Mouse (Mus musculus): ENCODE data around the gene Med9. TPM values are rescaled to one million over a fixed set of nuclear protein-coding genes. Genes with fewer than 3 reads are reported as not detected.

The Med9 gene
- polyA plus RNA-seq, 1 experiment from 2014 or later: 55.8 TPM

DNA sequence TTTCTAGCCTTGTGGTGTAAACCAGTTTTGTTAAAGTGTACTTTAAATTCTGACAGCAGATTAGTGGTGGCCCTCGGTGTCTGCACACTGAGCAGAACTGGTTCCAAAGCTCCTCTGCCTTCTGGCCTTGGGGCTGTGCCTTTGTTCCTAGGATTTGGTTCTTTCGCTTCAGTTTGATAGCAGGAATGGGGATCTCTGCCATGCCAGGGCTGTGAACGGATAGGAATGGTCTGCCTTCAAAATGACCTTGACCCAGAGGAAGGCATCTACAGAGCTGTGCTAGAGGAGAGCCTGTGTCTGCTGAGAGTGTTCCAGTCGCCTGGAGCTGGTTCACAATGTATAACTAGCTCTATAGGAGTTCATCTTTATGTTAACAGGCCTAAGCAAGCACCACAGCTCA lies 11.4 kb downstream of the Med9 start:
- 85% methylated on average over 4 of the region's 4 CpGs for WGBS
- DNase-seq (ENCODE audit: extremely low spot score, low spot score): no peak
- Histone ChIP-seq H3K36me3 (replicated peaks) (peaks cover 48% of the 10 kb centered on the region), H3K27me3 (ENCODE audit: poor library complexity, severe bottlenecking) (peaks cover 25% of the 10 kb centered on the region), H3K27ac (no peak overlapping the region), H3K4me1 (peaks cover 57% of the 10 kb centered on the region), H3K9me3 (no peaks in the 10 kb centered on the region), H3K4me3 (no peak overlapping the region)

DNA sequence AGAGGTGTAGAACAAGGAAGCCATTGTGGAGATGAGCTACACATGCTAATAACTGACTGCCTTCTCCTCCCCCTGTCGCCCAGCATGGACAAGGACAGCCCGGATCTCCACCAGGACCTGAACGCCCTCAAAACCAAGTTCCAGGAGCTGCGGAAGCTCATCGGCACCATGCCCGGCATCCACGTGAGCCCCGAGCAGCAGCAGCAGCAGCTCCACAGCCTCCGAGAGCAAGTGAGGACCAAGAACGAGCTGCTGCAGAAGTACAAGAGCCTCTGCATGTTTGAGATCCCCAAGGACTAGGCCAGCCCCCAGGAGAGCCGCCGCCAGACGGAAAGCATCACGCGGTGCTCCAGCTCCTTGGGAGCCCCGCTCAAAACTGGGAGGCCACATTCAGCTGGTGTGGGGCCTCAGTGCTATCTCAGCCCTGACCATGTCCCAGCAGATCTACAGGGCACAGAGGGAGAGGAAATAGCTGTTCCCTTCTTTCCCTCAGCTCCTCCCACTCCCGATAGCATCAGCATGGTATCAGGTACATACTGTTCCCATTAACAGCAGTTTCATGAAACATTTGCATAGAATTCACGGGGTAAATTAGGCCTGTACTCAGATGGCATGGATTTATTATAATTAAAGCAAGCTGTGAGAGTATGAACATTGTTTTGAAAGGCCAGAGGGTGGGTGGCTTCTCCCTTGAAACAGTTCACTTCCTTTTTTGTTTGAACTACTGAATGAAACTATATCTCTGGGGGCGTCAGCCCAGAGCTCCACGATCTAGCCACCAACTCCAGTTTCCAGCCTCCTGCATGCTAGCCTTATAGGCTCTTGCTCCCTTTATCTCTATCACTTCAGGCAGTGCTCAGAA lies 12.7 kb downstream of the Med9 start:
- H3K27ac ChIP-seq: peak overlapping the region; percentile 68; the same call in 1 of the 2 replicates
- H3K27me3 ChIP-seq (ENCODE audit: poor library complexity, severe bottlenecking): peaks cover 30% of the 10 kb centered on the region
- peaks cover 41% of the 10 kb centered on the region for H3K36me3 ChIP-seq (replicated peaks)
- peaks cover 70% of the 10 kb centered on the region for H3K4me1 ChIP-seq
- no peak for DNase-seq (ENCODE audit: extremely low spot score, low spot score)
- 79% methylated on average over 20 of the region's 20 CpGs for WGBS
- no peak overlapping the region for H3K4me3 ChIP-seq
- no peaks in the 10 kb centered on the region for H3K9me3 ChIP-seq

DNA sequence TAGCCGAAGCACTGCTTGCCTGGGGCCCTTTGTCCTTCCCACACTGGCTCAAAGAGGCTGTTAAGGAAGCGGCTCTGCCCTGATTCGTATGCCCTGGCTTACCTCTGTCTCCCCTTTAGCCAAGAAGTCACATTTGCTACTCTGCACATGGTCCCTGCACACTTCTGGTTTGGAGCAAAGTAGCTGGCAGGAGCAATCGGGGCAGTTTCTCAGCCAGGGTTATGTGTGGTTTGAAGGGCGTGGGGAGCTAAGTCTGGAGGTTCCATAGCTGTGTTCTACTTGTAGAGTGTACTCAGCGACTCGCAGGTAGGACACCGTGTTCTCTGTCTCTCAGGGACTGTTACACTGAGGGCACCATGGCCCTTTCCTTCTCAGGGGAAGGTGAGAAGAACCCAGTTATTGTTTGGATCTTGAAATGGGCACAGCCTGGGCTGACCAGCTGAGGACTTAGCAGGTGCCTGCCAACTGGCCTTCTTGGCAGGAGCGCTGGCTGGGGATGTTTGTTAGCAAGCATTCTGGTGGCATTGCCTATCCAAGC lies 13.4 kb downstream of the Med9 start:
- Histone ChIP-seq H3K4me3 (no peak overlapping the region), H3K4me1 (peaks cover 76% of the 10 kb centered on the region), H3K36me3 (replicated peaks) (peaks cover 37% of the 10 kb centered on the region), H3K27ac (no peak overlapping the region), H3K27me3 (ENCODE audit: poor library complexity, severe bottlenecking) (peaks cover 37% of the 10 kb centered on the region), H3K9me3 (no peaks in the 10 kb centered on the region)
- 84% methylated on average over 9 of the region's 9 CpGs for WGBS
- DNase-seq (ENCODE audit: extremely low spot score, low spot score): no peak

DNA sequence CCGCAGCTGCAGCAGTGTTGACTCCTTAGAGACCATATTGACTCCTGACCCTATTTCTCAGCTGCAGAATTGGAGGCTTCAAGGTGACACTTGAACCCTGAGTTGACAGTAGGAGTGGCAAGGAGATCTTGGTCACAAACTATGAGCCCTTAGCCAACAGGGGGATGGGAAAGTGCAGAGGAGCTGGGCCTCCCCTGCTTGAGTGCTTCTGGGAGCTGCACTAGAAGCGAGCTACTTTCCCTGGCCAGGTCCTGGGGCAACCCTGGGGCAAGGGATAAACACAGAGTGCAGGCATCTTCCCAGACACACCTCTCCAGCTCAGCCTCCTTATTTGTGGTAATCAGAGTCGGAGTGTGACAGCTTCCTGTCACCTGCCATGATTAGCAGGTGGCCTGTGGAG lies 14.6 kb downstream of the Med9 start:
- no peak overlapping the region for H3K27ac ChIP-seq
- H3K27me3 ChIP-seq (ENCODE audit: poor library complexity, severe bottlenecking): peaks cover 38% of the 10 kb centered on the region
- H3K4me3 ChIP-seq: no peak overlapping the region
- 71% methylated on average over 3 of the region's 3 CpGs for WGBS
- peaks cover 69% of the 10 kb centered on the region for H3K4me1 ChIP-seq
- DNase-seq (ENCODE audit: extremely low spot score, low spot score): no peak
- peaks cover 28% of the 10 kb centered on the region for H3K36me3 ChIP-seq (replicated peaks)
- no peaks in the 10 kb centered on the region for H3K9me3 ChIP-seq

DNA sequence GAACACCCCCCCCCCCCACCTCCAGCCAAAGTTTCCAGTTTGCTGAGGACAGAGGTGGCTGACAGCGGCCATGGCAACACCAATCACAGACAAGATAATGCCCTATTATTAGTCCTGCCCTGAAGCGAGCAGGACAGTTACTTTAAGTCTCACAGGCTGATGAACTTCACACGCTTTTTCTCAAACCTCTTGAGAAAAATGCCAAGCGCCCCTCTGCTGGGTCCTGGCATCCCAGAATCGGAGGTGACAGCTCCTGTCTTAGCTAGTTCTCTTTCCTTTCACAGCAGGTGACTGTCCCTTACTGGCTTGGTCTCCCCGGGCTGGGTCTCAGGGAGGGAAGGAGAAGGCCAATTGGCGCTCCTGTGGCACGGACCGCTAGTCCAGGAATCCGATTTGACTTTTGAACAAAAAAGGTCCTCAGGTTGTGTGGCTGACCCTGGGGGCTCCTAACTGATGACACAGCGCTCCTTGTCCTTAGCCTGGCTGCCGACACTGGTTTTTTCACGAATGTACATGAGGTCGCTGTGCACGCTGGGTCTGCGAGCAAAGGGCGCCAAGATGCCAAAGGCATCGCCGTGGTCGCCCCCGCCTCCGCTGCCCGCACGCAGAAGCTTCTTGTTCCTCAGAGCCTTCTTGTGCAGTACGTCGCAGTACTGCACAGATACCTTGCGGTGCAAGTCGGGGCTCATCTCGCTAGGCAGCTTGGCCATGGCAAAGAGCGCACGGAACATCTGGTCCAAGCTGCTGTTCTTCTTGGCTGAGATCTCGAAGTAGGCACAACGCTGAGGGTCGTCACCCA lies 15.6 kb downstream of the Med9 start:
- Histone ChIP-seq H3K27ac (peak overlapping the region; percentile 76; the same call in 1 of the 2 replicates), H3K9me3 (no peaks in the 10 kb centered on the region), H3K4me3 (peak overlapping the region; percentile 60), H3K27me3 (ENCODE audit: poor library complexity, severe bottlenecking) (peaks cover 38% of the 10 kb centered on the region), H3K4me1 (peaks cover 69% of the 10 kb centered on the region), H3K36me3 (replicated peaks) (peaks cover 28% of the 10 kb centered on the region)
- 6% methylated on average over 34 of the region's 34 CpGs for WGBS
- peak; percentile 35 for DNase-seq (ENCODE audit: extremely low spot score, low spot score)

DNA sequence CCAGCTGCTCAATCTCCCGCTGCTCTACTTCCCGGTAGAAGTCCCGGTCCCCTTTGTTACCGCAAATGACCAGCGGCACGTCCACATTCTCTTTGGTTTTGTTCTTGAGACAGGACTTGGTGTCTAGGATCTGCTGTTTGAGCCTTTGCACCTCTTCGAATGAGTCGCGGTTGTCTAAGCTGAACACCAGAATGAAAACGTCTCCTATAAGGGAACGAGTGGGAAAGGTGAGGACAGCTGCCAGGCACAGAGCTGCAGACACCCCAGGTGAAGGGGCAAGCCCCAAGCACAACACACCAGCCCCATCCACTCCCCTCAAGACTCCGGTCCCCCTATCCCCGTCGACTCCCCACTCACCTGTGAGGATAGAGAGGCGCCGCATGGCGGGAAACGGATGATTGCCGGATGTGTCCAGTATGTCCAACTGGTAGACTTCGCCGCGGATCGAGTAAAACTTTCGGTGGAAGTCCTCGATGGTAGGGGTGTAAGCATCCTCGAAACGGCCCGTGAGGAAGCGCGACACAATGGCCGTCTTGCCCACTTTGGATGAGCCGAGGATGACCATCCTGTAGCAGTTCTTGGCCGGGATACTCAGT lies 16.3 kb downstream of the Med9 start:
- H3K4me3 ChIP-seq: peak overlapping the region; percentile 60
- H3K4me1 ChIP-seq: peaks cover 69% of the 10 kb centered on the region
- H3K36me3 ChIP-seq (replicated peaks): peaks cover 28% of the 10 kb centered on the region
- peak; percentile 54 for DNase-seq (ENCODE audit: extremely low spot score, low spot score)
- 4% methylated on average over 33 of the region's 33 CpGs for WGBS
- H3K9me3 ChIP-seq: no peaks in the 10 kb centered on the region
- H3K27ac ChIP-seq: peak overlapping the region; percentile 76
- peaks cover 38% of the 10 kb centered on the region for H3K27me3 ChIP-seq (ENCODE audit: poor library complexity, severe bottlenecking)

DNA sequence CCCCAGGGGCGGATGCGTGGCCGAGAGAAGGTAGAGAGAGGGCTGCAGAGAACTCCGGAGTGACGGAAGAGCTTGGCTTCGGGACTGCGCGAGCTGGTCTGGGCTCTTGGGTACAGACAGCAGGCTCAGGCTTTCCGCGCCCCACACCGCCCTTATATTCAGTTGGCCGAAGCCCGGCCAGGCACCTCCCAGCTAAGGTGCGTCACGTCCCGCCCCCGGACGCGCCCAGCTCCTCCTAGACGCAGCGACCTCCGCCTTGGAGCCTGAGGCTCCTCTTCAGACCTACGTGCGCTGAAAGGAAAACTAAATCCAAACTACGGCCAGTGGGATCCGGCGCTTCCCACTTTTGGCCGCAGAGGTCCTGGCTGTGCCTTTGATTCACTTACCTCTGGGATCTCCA lies 16.8 kb downstream of the Med9 start, which contains the start of gene Rasd1:
Rasd1 (minus strand) TSS at position 127 of the 400 bp plus-strand sequence.
- under 1% methylated on average over 28 of the region's 28 CpGs for WGBS
- Histone ChIP-seq H3K27ac (peak within 1 kb of the TSS; percentile 76), H3K9me3 (no peaks in the 10 kb centered on the region), H3K27me3 (ENCODE audit: poor library complexity, severe bottlenecking) (peaks cover 38% of the 10 kb centered on the region), H3K36me3 (replicated peaks) (peaks cover 28% of the 10 kb centered on the region), H3K4me1 (peaks cover 64% of the 10 kb centered on the region), H3K4me3 (peak within 1 kb of the TSS; percentile 60)
- DNase-seq (ENCODE audit: extremely low spot score, low spot score): peak; percentile 76

DNA sequence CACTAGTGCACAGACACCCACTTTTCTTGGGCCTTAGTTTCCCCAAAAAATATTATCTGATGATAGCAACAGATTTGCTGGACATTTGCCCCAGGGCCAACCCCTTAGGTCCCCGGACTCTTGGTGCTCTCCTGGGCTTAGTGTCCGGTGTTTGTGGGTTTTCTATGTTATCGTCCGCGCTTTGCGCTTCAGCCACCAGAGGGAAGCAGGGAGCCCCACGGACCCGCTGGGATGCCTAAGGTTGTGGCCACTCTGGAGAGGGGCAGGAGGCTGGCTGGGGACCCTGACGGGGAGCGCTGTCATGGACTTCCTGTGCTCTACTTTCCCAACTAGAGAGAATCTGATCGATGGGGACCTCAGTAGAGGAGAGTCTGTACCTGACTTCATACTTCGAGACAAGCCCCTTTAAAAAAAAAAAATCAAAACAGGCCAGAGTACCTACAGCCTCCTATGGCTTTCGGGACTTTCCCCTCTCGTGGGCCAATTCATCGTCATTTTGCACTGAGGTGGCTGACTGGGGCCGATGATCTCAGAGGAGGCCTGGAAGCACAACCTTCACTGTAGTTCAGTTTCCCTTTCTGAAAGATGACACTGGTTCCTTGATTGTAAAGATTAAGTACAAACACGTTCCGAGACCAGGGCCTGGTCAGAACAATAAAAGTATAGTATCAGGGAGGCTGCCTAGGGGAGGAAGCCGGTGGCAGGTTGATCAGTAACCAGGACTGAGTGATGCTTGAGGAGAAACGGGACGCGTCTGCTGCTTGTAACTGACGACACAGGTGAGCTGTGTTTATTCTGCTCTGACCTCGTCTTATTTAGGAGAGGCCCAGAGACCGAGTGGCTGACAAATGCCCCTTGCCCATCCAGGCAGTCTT lies 17.5 kb downstream of the Med9 start:
- H3K36me3 ChIP-seq (replicated peaks): peaks cover 25% of the 10 kb centered on the region
- no peaks in the 10 kb centered on the region for H3K9me3 ChIP-seq
- H3K27ac ChIP-seq: peak overlapping the region; percentile 76
- peak; percentile 83 for DNase-seq (ENCODE audit: extremely low spot score, low spot score)
- peaks cover 38% of the 10 kb centered on the region for H3K27me3 ChIP-seq (ENCODE audit: poor library complexity, severe bottlenecking)
- peak overlapping the region; percentile 60 for H3K4me3 ChIP-seq
- WGBS: 35% methylated on average over 25 of the region's 25 CpGs
- H3K4me1 ChIP-seq: peaks cover 61% of the 10 kb centered on the region

DNA sequence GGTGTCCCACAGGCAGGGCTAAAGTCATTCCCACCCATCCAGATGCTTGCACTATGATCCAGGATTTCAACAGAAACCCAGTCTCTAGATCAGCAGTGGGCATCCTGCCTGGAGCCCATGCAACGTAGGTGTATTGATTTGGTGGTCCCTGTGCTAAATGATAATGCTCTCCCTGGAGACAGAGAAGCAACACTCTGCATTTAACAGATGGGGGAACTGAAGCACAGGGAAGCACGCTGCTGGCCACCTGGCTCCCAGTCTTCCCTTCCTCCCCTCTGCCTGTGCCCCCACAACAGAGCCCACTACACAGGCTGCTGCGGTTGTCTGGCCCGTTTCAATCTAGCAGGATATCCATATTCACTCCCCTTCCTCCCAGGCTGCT lies 18.1 kb downstream of the Med9 start:
- no peak overlapping the region for H3K4me3 ChIP-seq
- peaks cover 38% of the 10 kb centered on the region for H3K27me3 ChIP-seq (ENCODE audit: poor library complexity, severe bottlenecking)
- 83% methylated on average over 4 of the region's 4 CpGs for WGBS
- no peak for DNase-seq (ENCODE audit: extremely low spot score, low spot score)
- peaks cover 61% of the 10 kb centered on the region for H3K4me1 ChIP-seq
- H3K9me3 ChIP-seq: no peaks in the 10 kb centered on the region
- H3K36me3 ChIP-seq (replicated peaks): peaks cover 18% of the 10 kb centered on the region
- no peak overlapping the region for H3K27ac ChIP-seq

DNA sequence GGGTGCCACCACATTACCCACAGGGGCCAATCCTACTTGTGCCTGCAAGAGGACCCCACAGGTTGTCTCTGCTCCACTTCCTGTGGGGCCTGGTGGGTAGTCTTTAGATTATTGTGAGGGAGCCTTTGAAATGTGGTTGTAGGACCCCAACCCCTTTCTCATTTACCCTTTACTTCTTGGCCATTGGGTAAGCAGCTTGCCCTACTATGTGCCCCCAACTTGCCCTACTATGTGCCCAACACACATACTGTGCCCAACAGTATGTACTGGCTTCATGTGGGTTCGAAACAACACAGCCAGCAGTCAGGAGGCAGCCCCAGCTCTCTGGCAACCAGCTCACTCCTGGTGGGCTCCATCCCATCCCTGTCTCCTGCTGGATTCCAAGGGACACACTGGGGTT lies 19.8 kb downstream of the Med9 start:
- no peak for DNase-seq (ENCODE audit: extremely low spot score, low spot score)
- 94% methylated on average over 1 of the region's 1 CpGs for WGBS
- peaks cover 54% of the 10 kb centered on the region for H3K4me1 ChIP-seq
- peaks cover 30% of the 10 kb centered on the region for H3K27me3 ChIP-seq (ENCODE audit: poor library complexity, severe bottlenecking)
- peaks cover 2% of the 10 kb centered on the region for H3K36me3 ChIP-seq (replicated peaks)
- no peak overlapping the region for H3K27ac ChIP-seq
- no peaks in the 10 kb centered on the region for H3K9me3 ChIP-seq
- H3K4me3 ChIP-seq: no peak overlapping the region

DNA sequence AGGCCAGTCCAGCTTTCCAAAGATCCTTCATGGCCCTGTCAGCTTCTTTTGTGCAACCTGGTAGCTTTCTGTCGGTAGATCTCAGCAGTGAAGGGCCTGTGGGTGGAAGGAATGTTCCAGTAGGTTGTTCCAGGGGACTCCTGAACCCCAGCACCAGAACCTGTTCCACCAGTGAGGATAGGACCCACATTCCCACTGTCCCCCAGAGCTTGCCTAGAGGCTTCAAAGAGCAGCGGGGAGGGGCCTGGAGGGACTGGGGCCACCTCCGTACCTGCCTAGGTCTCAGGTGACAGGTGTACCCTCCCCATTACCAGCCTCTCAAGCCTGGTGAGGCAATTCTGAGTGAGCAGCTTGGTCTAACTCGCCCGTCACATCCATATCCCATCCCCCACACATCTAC lies 22.8 kb downstream of the Med9 start:
- H3K27me3 ChIP-seq (ENCODE audit: poor library complexity, severe bottlenecking): peaks cover 8% of the 10 kb centered on the region
- peak overlapping the region; percentile 54; the same call in 1 of the 2 replicates for H3K27ac ChIP-seq
- no peak for DNase-seq (ENCODE audit: extremely low spot score, low spot score)
- no peaks in the 10 kb centered on the region for H3K9me3 ChIP-seq
- no peak overlapping the region for H3K4me3 ChIP-seq
- 84% methylated on average over 5 of the region's 5 CpGs for WGBS
- H3K4me1 ChIP-seq: peaks cover 49% of the 10 kb centered on the region
- no peaks in the 10 kb centered on the region for H3K36me3 ChIP-seq (replicated peaks)

DNA sequence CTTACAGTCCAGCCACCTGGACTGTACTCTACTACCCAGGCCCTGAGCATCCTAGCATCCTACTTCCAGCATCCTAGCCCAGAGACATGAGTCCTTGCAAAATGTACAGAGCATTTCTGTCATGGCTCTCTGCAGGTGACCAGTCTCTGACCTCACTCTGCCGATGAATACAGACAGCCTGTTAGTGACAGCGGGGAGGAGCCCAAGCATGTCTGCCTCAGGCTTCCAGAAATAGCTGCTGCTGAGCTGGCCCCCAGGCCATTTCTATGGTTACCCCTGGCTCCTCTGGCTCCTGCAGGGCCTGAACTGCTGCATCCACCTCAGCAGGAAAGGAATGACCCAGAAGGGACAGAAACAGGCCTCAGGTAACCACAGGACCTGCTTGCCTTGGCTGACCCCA lies 23.7 kb downstream of the Med9 start:
- Histone ChIP-seq H3K9me3 (no peaks in the 10 kb centered on the region), H3K27ac (no peak overlapping the region), H3K27me3 (ENCODE audit: poor library complexity, severe bottlenecking) (no peaks in the 10 kb centered on the region; the same call in 1 of the 2 replicates), H3K4me3 (no peak overlapping the region), H3K36me3 (replicated peaks) (no peaks in the 10 kb centered on the region), H3K4me1 (peaks cover 43% of the 10 kb centered on the region)
- WGBS: 59% methylated on average over 2 of the region's 2 CpGs
- DNase-seq (ENCODE audit: extremely low spot score, low spot score): no peak

Data from forebrain, embryonic 10.5 days (tissue).